Mouse (Mus musculus) embryonic fibroblast, embryonic 13.5 days (primary cell): Measurements from ENCODE around the gene Slc39a1. TPM values are rescaled to one million over a fixed set of nuclear protein-coding genes. Genes with fewer than 3 reads are reported as not detected.

ENCODE experiments used
- H3K27ac ChIP-seq: 2 replicates; pipeline ENCODE4 v1.5.1; 2012; ENCODE audit warnings: low read length, control low read depth, inconsistent platforms; ENCODE audit not compliant: insufficient read depth
- H3K4me1 ChIP-seq: 2 replicates; pipeline ENCODE4 v1.6.1; 2011; ENCODE audit warnings: low read length; ENCODE audit not compliant: control insufficient read depth, insufficient read depth
- H3K4me3 ChIP-seq: 2 replicates; pipeline ENCODE4 v1.5.1; 2011; ENCODE audit warnings: mild to moderate bottlenecking, control low read depth, low read length; ENCODE audit not compliant: insufficient read depth
- CTCF ChIP-seq: IDR thresholded peaks from 2 replicates; pipeline ENCODE4 v1.5.1; 2011; ENCODE audit warnings: mild to moderate bottlenecking, control low read depth, low read length, moderate library complexity, borderline replicate concordance; ENCODE audit not compliant: insufficient read depth
- POLR2A ChIP-seq: IDR thresholded peaks from 2 replicates; pipeline ENCODE4 v1.6.1; 2011; ENCODE audit warnings: low read depth, mild to moderate bottlenecking, control low read depth, low read length, moderate library complexity
- polyA plus RNA-seq: library from polyadenylated mRNA; stranded (reverse); fragments of >200 nt; gene quantifications from 2 replicates; pipeline ENCODE4 v1.2.4, GENCODE M21; 2011; ENCODE audit warnings: low read depth; ENCODE audit not compliant: missing spikeins, insufficient read length

Slc39a1 gene
- polyA plus RNA-seq, 1 experiment, result 312 TPM

DNA sequence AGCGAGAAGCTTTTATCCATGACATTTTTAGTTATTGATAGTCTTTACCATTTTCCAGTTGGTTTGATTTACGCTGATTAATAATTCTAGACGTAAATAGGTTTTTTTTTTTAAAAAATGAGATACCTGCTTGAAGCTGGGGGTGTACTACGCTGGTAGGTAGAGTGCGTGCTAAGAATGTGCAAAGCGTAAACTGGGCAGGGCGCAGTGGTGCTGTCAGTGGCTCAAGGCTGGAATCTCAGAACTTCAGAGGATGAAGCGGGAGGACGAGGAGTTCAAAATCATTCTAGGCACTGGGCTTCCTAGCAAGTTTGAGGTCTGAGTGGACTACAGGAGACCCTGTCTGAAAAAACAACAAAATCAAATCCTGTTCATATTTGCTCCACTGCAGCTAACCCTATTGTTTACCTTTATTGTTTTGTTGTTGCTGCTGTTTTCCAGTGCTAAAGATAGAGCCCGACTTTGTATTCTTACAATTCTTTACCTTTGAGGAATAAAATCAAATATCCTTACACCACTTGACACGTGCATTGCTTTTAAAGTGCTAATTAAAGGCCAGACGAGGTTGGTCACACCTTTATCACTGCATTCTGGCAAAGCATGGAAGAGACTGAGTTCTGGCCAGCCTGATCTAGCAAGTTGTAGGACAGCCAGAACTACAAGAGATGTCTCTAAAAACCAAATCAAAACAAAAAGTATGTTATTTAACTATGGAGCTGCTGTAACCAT is 33.9 kb upstream of the Slc39a1 start:
- Histone ChIP-seq H3K4me1 (peaks cover 6% of the 10 kb centered on the region), H3K4me3 (peak overlapping the region; percentile 53), H3K27ac (no peak overlapping the region)
- TF ChIP-seq POLR2A (no peak), CTCF (no peak)

DNA sequence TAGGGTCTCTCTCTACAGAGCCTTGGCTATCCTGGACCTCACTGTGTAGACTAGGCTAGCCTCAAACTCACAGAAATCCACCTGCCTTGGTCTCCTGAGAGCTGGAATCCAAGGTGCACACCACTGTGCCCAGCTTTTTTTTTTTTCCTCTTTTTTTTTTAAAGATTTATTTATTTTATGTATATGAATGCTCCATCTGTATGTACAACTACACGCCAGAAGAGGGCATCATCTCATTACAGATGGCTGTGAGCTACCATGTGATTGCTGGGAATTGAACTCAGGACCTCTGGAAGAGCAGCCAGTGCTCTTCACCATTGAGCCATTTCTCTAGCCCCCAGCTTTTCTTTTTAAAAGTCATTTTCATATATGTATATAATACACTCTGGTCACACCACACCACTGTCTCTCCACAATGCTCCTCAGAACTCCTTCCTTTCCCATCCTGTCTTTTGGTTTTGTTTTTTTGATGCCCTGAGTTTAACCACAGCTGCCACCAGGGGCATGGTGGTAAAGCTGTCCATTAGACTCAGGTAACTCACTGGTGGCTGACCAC is 32.1 kb upstream of the Slc39a1 start:
- peaks cover 6% of the 10 kb centered on the region for H3K4me1 ChIP-seq
- no peak overlapping the region for H3K4me3 ChIP-seq
- no peak overlapping the region for H3K27ac ChIP-seq
- TF ChIP-seq CTCF, result no peak
- TF ChIP-seq POLR2A, result no peak

DNA sequence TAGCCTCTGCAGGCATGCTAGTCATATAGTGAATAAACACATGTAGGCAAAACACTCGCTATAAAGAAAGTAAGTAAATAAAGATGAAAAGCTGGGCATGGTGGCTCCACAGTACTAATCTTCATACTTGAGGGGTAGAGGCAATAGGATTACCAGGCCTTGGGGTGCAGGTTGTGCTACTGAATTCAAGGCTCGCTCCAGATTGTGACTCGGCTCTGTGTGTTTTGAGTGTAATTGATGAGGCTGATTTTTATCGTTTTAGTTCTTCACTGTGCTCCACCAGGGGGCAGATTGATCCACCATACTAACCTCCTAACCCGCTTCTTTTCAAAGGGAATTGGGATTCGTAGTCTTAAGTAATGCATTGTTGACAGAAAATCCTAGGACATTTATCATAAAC is 27.9 kb upstream of the Slc39a1 start:
- TF ChIP-seq CTCF (no peak), POLR2A (no peak)
- peak overlapping the region; percentile 50; the same call in 1 of the 2 replicates for H3K4me3 ChIP-seq
- H3K27ac ChIP-seq, result peak overlapping the region; percentile 87
- no peaks in the 10 kb centered on the region for H3K4me1 ChIP-seq

DNA sequence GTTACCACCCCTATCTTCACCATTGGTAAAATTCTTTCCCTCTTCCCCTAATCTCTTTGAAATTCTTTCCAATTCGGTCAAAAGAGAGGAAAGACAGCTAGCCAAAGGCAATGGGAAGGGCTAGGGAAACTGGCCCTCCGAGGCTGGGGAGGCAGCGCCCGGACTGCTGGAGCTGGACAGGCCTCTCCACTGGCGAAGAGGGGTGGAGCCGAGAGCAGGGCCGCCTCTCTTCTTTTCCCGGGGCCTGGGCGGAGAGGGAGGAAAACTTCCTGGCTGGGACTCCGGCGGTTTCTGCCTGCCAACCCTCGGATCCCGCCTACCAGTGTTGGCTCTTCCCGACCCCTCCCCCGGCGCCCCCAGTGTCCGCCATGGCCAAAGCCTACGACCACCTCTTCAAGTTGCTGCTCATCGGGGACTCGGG is 27.4 kb upstream of the Slc39a1 start:
- Histone ChIP-seq H3K4me1 (no peaks in the 10 kb centered on the region), H3K27ac (peak overlapping the region; percentile 87), H3K4me3 (peak overlapping the region; percentile 50)
- TF ChIP-seq POLR2A, result peak; percentile 86
- no peak for TF ChIP-seq CTCF

DNA sequence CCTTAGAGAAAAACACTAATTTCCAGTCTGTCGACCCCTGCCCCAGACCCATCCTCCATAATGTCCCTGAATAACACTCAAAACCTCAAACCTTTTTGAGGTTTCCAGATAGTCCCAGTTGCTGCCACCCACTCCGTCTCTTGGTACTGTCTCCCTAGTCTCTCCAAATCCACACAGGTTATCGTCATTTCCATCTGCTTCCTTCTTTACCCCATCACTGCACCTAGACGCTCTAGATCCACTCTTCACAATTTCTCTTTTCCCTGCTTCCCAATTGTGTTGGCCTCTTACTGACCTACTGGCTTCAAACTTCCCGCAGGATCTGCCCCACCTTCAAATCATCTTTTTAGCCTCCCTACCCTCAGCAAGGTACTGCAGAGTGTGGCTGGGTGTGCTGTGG is 26.8 kb upstream of the Slc39a1 start:
- TF ChIP-seq CTCF, result no peak
- no peaks in the 10 kb centered on the region for H3K4me1 ChIP-seq
- peak overlapping the region; percentile 50 for H3K4me3 ChIP-seq
- H3K27ac ChIP-seq, result no peak overlapping the region

DNA sequence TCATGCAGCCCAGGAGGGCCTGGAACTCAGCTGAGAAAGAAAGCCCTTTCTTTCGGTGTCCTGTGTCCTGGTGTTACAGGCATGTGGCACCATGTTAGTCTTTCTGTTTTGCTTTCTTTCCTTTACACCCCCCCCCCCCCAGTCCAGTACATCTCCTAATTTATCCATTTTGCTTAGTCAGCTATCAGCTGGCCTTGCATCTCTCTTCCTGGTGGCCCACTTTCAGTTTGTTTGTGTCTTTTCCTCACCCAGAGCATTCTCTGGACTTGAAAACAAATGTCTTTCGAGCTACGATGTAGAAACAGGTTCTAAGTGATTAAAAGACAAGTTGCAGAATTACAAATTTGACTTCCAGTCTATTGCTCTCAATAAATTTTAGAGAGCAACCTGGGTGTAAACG is 25.5 kb upstream of the Slc39a1 start:
- Histone ChIP-seq H3K4me3 (no peak overlapping the region), H3K4me1 (no peaks in the 10 kb centered on the region), H3K27ac (no peak overlapping the region)
- no peak for TF ChIP-seq CTCF
- TF ChIP-seq POLR2A, result no peak

DNA sequence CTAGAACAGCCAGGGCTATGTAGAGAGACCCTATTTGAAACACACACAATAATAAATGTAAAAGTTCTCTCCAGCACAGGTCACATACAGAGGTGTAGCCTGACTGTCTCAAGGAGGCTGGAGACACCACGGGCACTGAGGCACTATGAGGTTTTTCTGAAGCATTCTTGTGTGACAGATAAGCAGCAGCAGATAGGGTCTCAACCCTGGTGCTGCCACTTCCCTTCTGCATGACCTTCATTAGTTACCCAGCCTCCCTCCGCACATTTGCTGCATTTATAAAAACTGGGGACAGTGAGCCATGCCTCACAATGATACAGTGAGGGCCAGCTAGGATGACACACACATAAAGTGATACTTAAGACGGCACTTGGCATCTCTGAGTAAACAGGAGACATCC is 25.0 kb upstream of the Slc39a1 start:
- no peaks in the 10 kb centered on the region for H3K4me1 ChIP-seq
- TF ChIP-seq CTCF (no peak), POLR2A (no peak)

DNA sequence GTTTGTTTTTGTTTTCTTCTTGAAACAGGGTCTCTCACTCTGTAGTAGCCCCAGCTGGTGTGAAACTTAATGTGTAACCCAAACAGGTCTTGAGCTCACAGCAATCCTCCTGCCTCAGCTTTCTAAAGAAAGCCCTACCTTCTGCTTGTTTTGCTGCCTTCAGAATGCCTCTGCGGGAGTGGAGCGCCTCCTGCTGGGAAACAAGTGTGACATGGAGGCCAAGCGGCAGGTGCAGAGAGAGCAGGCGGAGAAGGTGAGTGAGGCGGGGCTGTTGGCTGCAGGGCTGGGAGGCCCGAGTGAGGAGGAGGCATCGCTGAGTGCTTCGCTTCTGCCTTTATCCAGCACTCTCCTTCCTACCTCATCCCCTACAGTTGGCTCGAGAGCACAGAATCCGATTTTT is 23.6 kb upstream of the Slc39a1 start:
- no peaks in the 10 kb centered on the region for H3K4me1 ChIP-seq
- TF ChIP-seq CTCF, result no peak
- TF ChIP-seq POLR2A, result no peak

More for the DNA sequence above, 25.0 kb upstream of the Slc39a1 start:
- Histone ChIP-seq H3K4me3 (no peak overlapping the region), H3K27ac (no peak overlapping the region)

DNA sequence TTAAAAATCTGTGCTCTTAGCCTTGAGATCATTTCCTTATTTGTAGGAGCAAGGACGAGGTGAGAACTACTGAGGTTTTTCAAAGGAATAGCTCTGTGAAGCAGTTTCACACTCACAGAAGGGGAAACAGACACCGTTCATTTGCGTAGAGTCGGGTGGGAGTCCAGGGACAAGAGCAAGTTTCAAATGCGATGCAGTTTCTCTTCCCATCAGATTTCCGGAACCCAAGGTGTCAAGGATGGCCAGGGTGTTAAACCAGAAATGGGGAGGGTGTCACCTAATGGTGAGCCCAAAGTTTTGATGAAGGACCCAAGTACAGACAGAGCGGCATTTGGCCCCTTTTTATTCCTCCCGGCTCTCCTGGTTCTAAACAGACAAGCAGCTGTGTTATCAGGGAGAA is 16.9 kb upstream of the Slc39a1 start:
- TF ChIP-seq CTCF (no peak), POLR2A (no peak)
- peaks cover 2% of the 10 kb centered on the region; the same call in 1 of the 2 replicates for H3K4me1 ChIP-seq
- H3K4me3 ChIP-seq, result peak overlapping the region; percentile 98
- no peak overlapping the region for H3K27ac ChIP-seq

More for the DNA sequence above, 23.6 kb upstream of the Slc39a1 start:
- Histone ChIP-seq H3K27ac (no peak overlapping the region), H3K4me3 (no peak overlapping the region)
